Mouse (Mus musculus) liver, postnatal 0 days (tissue): Measurements from ENCODE around the gene Ankmy1.

Experiments used
- CTCF ChIP-seq: sonication (generic); IDR thresholded peaks from 2 replicates; pipeline ENCODE4 v1.5.1; 2016; ENCODE audit warnings: antibody characterized with exemption, low read depth
- EP300 ChIP-seq: IDR thresholded peaks from 2 replicates; pipeline ENCODE4 v1.6.1; 2016; ENCODE audit warnings: antibody characterized with exemption, low read depth, mild to moderate bottlenecking

- TF ChIP-seq EP300 (no peak), CTCF (no peak)
These were observed 16.4 kb upstream of the Ankmy1 start for GRCm38 (mm10) chr1:92919151-92919550.
